Mouse (Mus musculus): Measurements from ENCODE around the gene Akap7.
A peak's percentile ranks its signal among the peaks of the same experiment; 100 is the strongest.
"Not testable (repeated sequence)": the region's sequence is repeated elsewhere in the genome, so short reads cannot be mapped to it uniquely, and the experiment has no call there.

The Akap7 gene

GRCm38 (mm10) chr10:25184819-25185603 lies 122.7 kb downstream of the Akap7 start:
- DNase-seq: no peak

GRCm38 (mm10) chr10:25183271-25183670 lies 124.4 kb downstream of the Akap7 start:
- no peak for DNase-seq

- no peak for DNase-seq
These were observed 128.6 kb downstream of the Akap7 start for GRCm38 (mm10) chr10:25179030-25179429.

GRCm38 (mm10) chr10:25177270-25177669 lies 130.4 kb downstream of the Akap7 start:
- peak; percentile 58 for DNase-seq

GRCm38 (mm10) chr10:25174872-25175271 lies 132.8 kb downstream of the Akap7 start:
- DNase-seq: no peak

- DNase-seq: no peak
These were observed 140.1 kb downstream of the Akap7 start for GRCm38 (mm10) chr10:25167365-25168194.

GRCm38 (mm10) chr10:25163510-25163909 lies 144.2 kb downstream of the Akap7 start:
- DNase-seq: not testable (repeated sequence)

- no peak for DNase-seq
These were observed 146.0 kb downstream of the Akap7 start for GRCm38 (mm10) chr10:25161701-25162100.

GRCm38 (mm10) chr10:25158651-25159050 lies 149.0 kb downstream of the Akap7 start:
- no peak for DNase-seq

GRCm38 (mm10) chr10:25157339-25157738 lies 150.3 kb downstream of the Akap7 start:
- no peak for DNase-seq

GRCm38 (mm10) chr10:25154225-25154624 lies 153.4 kb downstream of the Akap7 start:
- no peak for DNase-seq

GRCm38 (mm10) chr10:25151172-25151800 lies 156.4 kb downstream of the Akap7 start:
- DNase-seq: no peak

- no peak for DNase-seq
These were observed 161.8 kb downstream of the Akap7 start for GRCm38 (mm10) chr10:25145851-25146250.

- no peak for DNase-seq
These were observed 162.6 kb downstream of the Akap7 start for GRCm38 (mm10) chr10:25144787-25145761.

GRCm38 (mm10) chr10:25141781-25142180 lies 165.9 kb downstream of the Akap7 start:
- DNase-seq: no peak

GRCm38 (mm10) chr10:25140155-25140755 lies 167.4 kb downstream of the Akap7 start:
- DNase-seq: no peak

GRCm38 (mm10) chr10:25133581-25133980 lies 174.1 kb downstream of the Akap7 start:
- DNase-seq: no peak

GRCm38 (mm10) chr10:25128455-25128863 lies 179.2 kb downstream of the Akap7 start:
- DNase-seq: no peak

- no peak for DNase-seq
These were observed 181.6 kb downstream of the Akap7 start for GRCm38 (mm10) chr10:25126035-25126434.

- DNase-seq: peak; percentile 91
These were observed 186.7 kb downstream of the Akap7 start for GRCm38 (mm10) chr10:25120871-25121554.

Measured in cerebellum, adult 11-12 months (tissue).